Mouse (Mus musculus): ENCODE measurements at regions not wholly inside any gene's neighbourhood (a gene's known extent, or its start where the extent isn't known, plus 50 kb on each side); places are given as distances from the start of the nearest gene placed in this dataset.
"Not testable (repeated sequence)": the region's sequence is repeated elsewhere in the genome, so short reads cannot be mapped to it uniquely, and the experiment has no call there.

DNA sequence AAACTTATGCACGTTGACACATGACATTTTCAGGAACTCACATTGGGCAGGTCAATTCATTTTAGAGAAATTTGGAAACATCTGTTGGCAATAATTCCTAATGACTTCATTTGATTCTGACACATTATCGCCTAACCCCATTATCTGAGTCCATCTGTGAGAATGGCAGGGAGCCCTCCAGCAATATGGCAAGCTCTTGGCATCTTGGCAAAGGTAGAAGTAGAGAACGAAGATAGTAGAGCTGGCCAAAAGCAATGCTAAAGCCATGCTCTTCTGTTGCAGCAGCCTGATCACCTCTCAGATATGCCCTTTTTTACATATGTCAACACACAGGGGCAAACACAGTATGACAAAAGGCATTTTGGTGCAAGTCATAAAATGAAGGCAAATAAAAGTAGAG, 536.4 kb upstream of the Ins1 start:
- Histone ChIP-seq H3K4me1 (ENCODE audit: insufficient read depth, low read length) (no peaks in the 10 kb centered on the region), H3K4me3 (ENCODE audit: low read depth, low read length) (no peak overlapping the region), H3K4me2 (ENCODE audit: low read depth, low read length, poor library complexity, severe bottlenecking) (no peak overlapping the region), H3K27ac (ENCODE audit: low read depth, low read length) (no peak overlapping the region), H3K36me3 (ENCODE audit: insufficient read depth, low read length) (no peaks in the 10 kb centered on the region), H3K9me3 (ENCODE audit: low read length) (no peaks in the 10 kb centered on the region), H3K27me3 (ENCODE audit: insufficient read depth, low read length) (no peaks in the 10 kb centered on the region), H3K9ac (replicated peaks; ENCODE audit: low read length, poor library complexity, severe bottlenecking) (no peak overlapping the region)
- 84% methylated on average over 3 of the region's 3 CpGs for WGBS
- DNase-seq (ENCODE audit: low spot score) (peak; percentile 65), ATAC-seq (ENCODE audit: low FRiP score) (no peak)
- TF ChIP-seq CTCF (IDR thresholded peaks at IDR 0.05) = no peak

DNA sequence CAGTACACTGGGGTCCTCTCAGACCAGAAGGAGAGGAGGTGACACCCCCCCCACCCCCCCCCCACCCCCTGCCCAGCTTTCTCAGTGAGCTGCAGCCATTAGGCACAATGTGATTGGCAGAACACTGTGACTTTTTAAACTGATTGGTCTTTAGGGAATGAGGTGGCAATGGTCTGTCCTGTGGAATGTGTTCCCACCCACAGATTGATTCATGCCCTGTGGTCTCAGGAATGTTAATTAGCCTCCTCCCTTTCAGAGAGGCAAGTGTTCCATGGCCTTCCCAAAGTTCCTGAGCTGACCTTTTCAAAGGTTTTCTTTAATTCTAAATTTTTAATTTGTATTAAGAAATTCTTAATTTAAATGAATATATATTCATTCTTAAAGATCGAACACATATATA, 524.0 kb upstream of the Ins1 start:
- Histone ChIP-seq H3K4me1 (ENCODE audit: insufficient read depth, low read length) (no peaks in the 10 kb centered on the region), H3K27ac (ENCODE audit: low read depth, low read length) (no peak overlapping the region), H3K4me3 (ENCODE audit: low read depth, low read length) (no peak overlapping the region), H3K9ac (replicated peaks; ENCODE audit: low read length, poor library complexity, severe bottlenecking) (no peak overlapping the region), H3K4me2 (ENCODE audit: low read depth, low read length, poor library complexity, severe bottlenecking) (no peak overlapping the region), H3K27me3 (ENCODE audit: insufficient read depth, low read length) (no peaks in the 10 kb centered on the region), H3K36me3 (ENCODE audit: insufficient read depth, low read length) (no peaks in the 10 kb centered on the region), H3K9me3 (ENCODE audit: low read length) (no peaks in the 10 kb centered on the region)
- ATAC-seq (ENCODE audit: low FRiP score) (no peak), DNase-seq (ENCODE audit: low spot score) (no peak)
- TF ChIP-seq CTCF (IDR thresholded peaks at IDR 0.05) = no peak
- 85% methylated on average over 1 of the region's 1 CpGs for WGBS

DNA sequence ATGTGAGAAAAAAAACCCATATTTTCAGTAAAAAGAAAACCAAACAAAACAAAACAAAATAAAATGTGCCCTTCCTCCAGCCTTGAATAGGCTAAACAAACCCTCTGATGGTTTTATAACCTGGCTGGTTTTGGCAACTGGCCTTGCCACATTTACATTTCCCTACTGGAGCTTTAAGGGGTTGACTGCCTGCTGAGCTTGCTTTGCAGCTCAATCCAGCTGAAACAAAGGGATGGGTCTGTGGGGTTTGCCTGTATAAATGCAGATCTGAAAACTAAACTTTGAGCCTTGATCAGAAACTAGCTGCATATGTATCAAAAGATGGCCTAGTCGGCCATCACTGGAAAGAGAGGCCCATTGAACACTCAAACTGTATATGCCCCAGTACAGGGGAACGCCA, 523.1 kb upstream of the Ins1 start:
- Histone ChIP-seq H3K27me3 (ENCODE audit: insufficient read depth, low read length) (no peaks in the 10 kb centered on the region), H3K9ac (replicated peaks; ENCODE audit: low read length, poor library complexity, severe bottlenecking) (no peak overlapping the region), H3K4me3 (ENCODE audit: low read depth, low read length) (no peak overlapping the region), H3K27ac (ENCODE audit: low read depth, low read length) (no peak overlapping the region), H3K36me3 (ENCODE audit: insufficient read depth, low read length) (no peaks in the 10 kb centered on the region), H3K4me1 (ENCODE audit: insufficient read depth, low read length) (no peaks in the 10 kb centered on the region), H3K4me2 (ENCODE audit: low read depth, low read length, poor library complexity, severe bottlenecking) (no peak overlapping the region), H3K9me3 (ENCODE audit: low read length) (no peaks in the 10 kb centered on the region)
- 94% methylated on average over 2 of the region's 2 CpGs for WGBS
- no peak for TF ChIP-seq CTCF (IDR thresholded peaks at IDR 0.05)
- no peak for DNase-seq (ENCODE audit: low spot score)
- ATAC-seq (ENCODE audit: low FRiP score) = no peak

DNA sequence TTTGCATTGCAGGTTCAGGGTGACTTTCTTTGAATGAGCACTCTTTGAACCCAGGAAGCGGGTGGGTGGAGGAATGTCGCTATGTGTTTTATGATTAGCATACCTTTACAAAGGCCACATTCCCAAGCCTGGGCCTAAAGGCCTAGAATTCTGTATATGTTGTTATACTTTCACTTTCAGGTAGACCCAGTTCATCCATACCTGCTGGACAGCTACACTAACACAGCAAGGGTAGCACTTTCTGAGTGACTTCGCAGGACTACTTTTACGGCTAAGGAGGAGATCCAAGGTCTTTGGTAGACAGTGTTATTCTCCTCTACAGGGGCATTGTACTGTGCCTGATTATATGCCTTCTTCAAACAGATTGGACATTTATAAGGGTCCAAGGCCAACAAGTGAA, 521.9 kb upstream of the Ins1 start:
- not testable (repeated sequence) for H3K9me3 ChIP-seq (ENCODE audit: low read length); H3K27ac ChIP-seq (ENCODE audit: low read depth, low read length); H3K4me2 ChIP-seq (ENCODE audit: low read depth, low read length, poor library complexity, severe bottlenecking); H3K4me3 ChIP-seq (ENCODE audit: low read depth, low read length); H3K36me3 ChIP-seq (ENCODE audit: insufficient read depth, low read length); DNase-seq (ENCODE audit: low spot score); H3K9ac ChIP-seq (replicated peaks; ENCODE audit: low read length, poor library complexity, severe bottlenecking); ATAC-seq (ENCODE audit: low FRiP score); H3K27me3 ChIP-seq (ENCODE audit: insufficient read depth, low read length); H3K4me1 ChIP-seq (ENCODE audit: insufficient read depth, low read length)
- 97% methylated on average over 4 of the region's 4 CpGs for WGBS

DNA sequence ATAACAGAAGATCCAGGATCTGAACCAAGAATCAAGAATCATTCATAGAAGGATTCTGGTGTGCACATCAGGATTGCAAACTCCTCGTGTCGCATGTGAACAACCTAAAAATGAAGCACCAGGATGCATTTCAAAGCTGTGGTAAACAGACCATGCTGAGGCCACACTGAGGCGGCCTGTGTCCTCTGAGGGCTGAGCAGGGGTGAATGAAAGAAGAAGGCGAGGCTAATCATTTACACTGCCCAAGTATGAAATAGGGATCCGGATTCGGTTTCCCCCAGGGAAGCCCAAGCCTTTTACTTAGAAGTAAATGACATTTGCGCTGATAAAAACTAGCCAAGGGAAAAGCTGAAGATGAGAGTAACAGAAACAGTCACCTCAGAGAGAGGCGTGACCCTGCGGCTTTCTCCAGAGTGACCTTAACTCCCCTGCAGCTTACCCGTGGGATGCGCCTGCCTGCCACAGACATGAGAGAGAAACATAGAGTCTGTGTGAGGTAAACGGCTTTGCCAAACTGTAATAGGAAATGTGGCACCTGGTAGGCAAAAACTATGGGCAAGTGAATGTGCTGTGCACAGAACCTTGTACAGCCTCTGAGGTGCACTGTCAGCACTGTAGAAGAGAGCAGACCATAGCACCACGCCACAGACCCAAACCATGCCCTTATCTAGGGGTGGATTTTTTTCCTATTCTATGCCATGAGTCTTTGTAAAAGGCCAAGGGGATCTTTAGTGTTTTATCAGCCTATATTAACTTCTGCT, 490.1 kb upstream of the Ins1 start:
- no peak overlapping the region for H3K9ac ChIP-seq (replicated peaks; ENCODE audit: low read length, poor library complexity, severe bottlenecking)
- no peaks in the 10 kb centered on the region for H3K4me1 ChIP-seq (ENCODE audit: insufficient read depth, low read length)
- no peak for DNase-seq (ENCODE audit: low spot score)
- H3K27ac ChIP-seq (ENCODE audit: low read depth, low read length) = no peak overlapping the region
- no peak overlapping the region for H3K4me3 ChIP-seq (ENCODE audit: low read depth, low read length)
- TF ChIP-seq CTCF (IDR thresholded peaks at IDR 0.05) = no peak
- no peaks in the 10 kb centered on the region for H3K27me3 ChIP-seq (ENCODE audit: insufficient read depth, low read length)
- H3K36me3 ChIP-seq (ENCODE audit: insufficient read depth, low read length) = no peaks in the 10 kb centered on the region
- no peaks in the 10 kb centered on the region for H3K9me3 ChIP-seq (ENCODE audit: low read length)
- no peak overlapping the region for H3K4me2 ChIP-seq (ENCODE audit: low read depth, low read length, poor library complexity, severe bottlenecking)
- 71% methylated on average over 13 of the region's 13 CpGs for WGBS
- no peak for ATAC-seq (ENCODE audit: low FRiP score)

Measured in midbrain, postnatal 0 days (tissue).